Mouse (Mus musculus) 416B (cell line): ENCODE measurements at regions not wholly inside any gene's neighbourhood (a gene's known extent, or its start where the extent isn't known, plus 50 kb on each side); places are given as distances from the start of the nearest gene placed in this dataset.

Source experiments
- DNase-seq: peaks from one replicate; pipeline ENCODE4 v3.0.0; 2011; ENCODE audit warnings: low read depth

GRCm38 (mm10) chr11:111443381-111443780 is 377.4 kb downstream of the Kcnj2 start:
- no peak for DNase-seq

- DNase-seq, result peak; percentile 50
Measured at GRCm38 (mm10) chr11:111444791-111445190, 378.8 kb downstream of the Kcnj2 start.

GRCm38 (mm10) chr11:111445764-111446163 is 379.8 kb downstream of the Kcnj2 start:
- DNase-seq, result peak; percentile 63

- DNase-seq, result no peak
Measured at GRCm38 (mm10) chr11:111450811-111451494, 385.0 kb downstream of the Kcnj2 start.

GRCm38 (mm10) chr11:111460046-111460445 is 394.1 kb downstream of the Kcnj2 start:
- DNase-seq, result no peak

GRCm38 (mm10) chr11:111484981-111485380 is 419.0 kb downstream of the Kcnj2 start:
- no peak for DNase-seq

GRCm38 (mm10) chr11:111512471-111512870 is 446.5 kb downstream of the Kcnj2 start:
- DNase-seq, result no peak

- DNase-seq, result no peak
Measured at GRCm38 (mm10) chr11:111522716-111523115, 456.8 kb downstream of the Kcnj2 start.

GRCm38 (mm10) chr11:111523465-111523864 is 457.5 kb downstream of the Kcnj2 start:
- DNase-seq, result peak; percentile 50

GRCm38 (mm10) chr11:111526010-111526742 is 460.2 kb downstream of the Kcnj2 start:
- no peak for DNase-seq

GRCm38 (mm10) chr11:111529591-111529990 is 463.6 kb downstream of the Kcnj2 start:
- no peak for DNase-seq

GRCm38 (mm10) chr11:111530912-111531311 is 464.9 kb downstream of the Kcnj2 start:
- no peak for DNase-seq

GRCm38 (mm10) chr11:111532457-111532856 is 466.5 kb downstream of the Kcnj2 start:
- peak; percentile 47 for DNase-seq

- DNase-seq, result peak; percentile 72
Measured at GRCm38 (mm10) chr11:111536040-111536836, 470.3 kb downstream of the Kcnj2 start.

GRCm38 (mm10) chr11:111537654-111538053 is 471.7 kb downstream of the Kcnj2 start:
- DNase-seq, result peak; percentile 64

GRCm38 (mm10) chr11:111539960-111540359 is 474.0 kb downstream of the Kcnj2 start:
- no peak for DNase-seq

GRCm38 (mm10) chr11:111545291-111545690 is 479.3 kb downstream of the Kcnj2 start:
- DNase-seq, result no peak

- no peak for DNase-seq
Measured at GRCm38 (mm10) chr11:111555131-111555530, 489.2 kb downstream of the Kcnj2 start.

GRCm38 (mm10) chr11:111555615-111556014 is 489.7 kb downstream of the Kcnj2 start:
- DNase-seq, result no peak

- no peak for DNase-seq
Measured at GRCm38 (mm10) chr11:111558302-111559140, 492.6 kb downstream of the Kcnj2 start.

GRCm38 (mm10) chr11:111563171-111563570 is 497.2 kb downstream of the Kcnj2 start:
- DNase-seq, result no peak

GRCm38 (mm10) chr11:111568041-111568440 is 502.1 kb downstream of the Kcnj2 start:
- DNase-seq, result no peak
